ENCODE assay signal across 9 mouse cellular contexts in genomic region chr14:25786959-25787358, GRCm38 (mm10). TPM values are rescaled to one million over a fixed set of nuclear protein-coding genes. Genes with fewer than 3 reads are reported as not detected.
A peak's percentile ranks its signal among the peaks of the same experiment; 100 is the strongest.
DNase-seq lines count a peak whose midpoint lies in the region; ATAC-seq lines count a peak whose summit lies in the region.
"Had no signal": no experiment of that assay in that cellular context is flagged by ENCODE, and none has a peak within 500 bp of the region (broad histone marks: within the 10 kb centered on the region; RNA-seq: fewer than 3 reads in every experiment).

No protein-coding gene starts in this region.

- no peaks in the 10 kb centered on the region for H3K27me3 ChIP-seq in embryonic facial prominence, embryonic 14.5 days (replicated peaks; ENCODE audit: control insufficient read depth, insufficient read depth, low read length)
- H3K27me3 ChIP-seq in intestine, embryonic 15.5 days (replicated peaks): no peaks in the 10 kb centered on the region
- no peaks in the 10 kb centered on the region for H3K27me3 ChIP-seq in midbrain, embryonic 10.5 days (ENCODE audit: low read depth, poor library complexity, severe bottlenecking)
- no peaks in the 10 kb centered on the region for H3K27me3 ChIP-seq in forebrain, embryonic 11.5 days (ENCODE audit: control insufficient read depth, insufficient read depth, low read length)

- peak; percentile 44; the same call in 1 of the 2 replicates for ATAC-seq in embryonic facial prominence, embryonic 14.5 days (ENCODE audit: low read depth)
- peak; percentile 78 for ATAC-seq in intestine, embryonic 15.5 days
- no peak for ATAC-seq in forebrain, embryonic 11.5 days (replicated peaks; ENCODE audit: low FRiP score)

- no peak overlapping the region for H3K4me2 ChIP-seq in embryonic facial prominence, embryonic 14.5 days (ENCODE audit: low read depth, low read length)
- H3K4me2 ChIP-seq in intestine, embryonic 15.5 days (replicated peaks): 0 out of 2 replicates have a peak overlapping the region, but pooled peaks have one; percentile 11
- no peak overlapping the region for H3K4me2 ChIP-seq in forebrain, embryonic 11.5 days (ENCODE audit: low read depth, low read length, severe bottlenecking)

- H3K9me3 ChIP-seq in embryonic facial prominence, embryonic 14.5 days (ENCODE audit: control insufficient read depth, low read length): no peaks in the 10 kb centered on the region
- H3K9me3 ChIP-seq in intestine, embryonic 15.5 days: no peaks in the 10 kb centered on the region
- H3K9me3 ChIP-seq in midbrain, embryonic 10.5 days (replicated peaks): no peaks in the 10 kb centered on the region
- H3K9me3 ChIP-seq in forebrain, embryonic 11.5 days (ENCODE audit: control insufficient read depth, low read length): no peaks in the 10 kb centered on the region

- H3K4me1 ChIP-seq in embryonic facial prominence, embryonic 14.5 days (ENCODE audit: control insufficient read depth, insufficient read depth, low read length): peaks cover 11% of the 10 kb centered on the region
- peaks cover 21% of the 10 kb centered on the region for H3K4me1 ChIP-seq in intestine, embryonic 15.5 days (replicated peaks)
- 0 out of 2 replicates have a peak, but pooled peaks cover 4% of the 10 kb centered on the region for H3K4me1 ChIP-seq in midbrain, embryonic 10.5 days
- 0 out of 2 replicates have a peak, but pooled peaks cover 3% of the 10 kb centered on the region for H3K4me1 ChIP-seq in forebrain, embryonic 11.5 days (replicated peaks; ENCODE audit: control insufficient read depth, insufficient read depth, low read length)

- H3K9ac ChIP-seq in embryonic facial prominence, embryonic 14.5 days (ENCODE audit: low read depth, low read length): no peak overlapping the region
- H3K9ac ChIP-seq in intestine, embryonic 15.5 days: no peak overlapping the region
- H3K9ac ChIP-seq in forebrain, embryonic 11.5 days (ENCODE audit: low read length): no peak overlapping the region

- H3K27ac ChIP-seq in embryonic facial prominence, embryonic 14.5 days (replicated peaks; ENCODE audit: low read depth, low read length): no peak overlapping the region; the same call in 1 of the 2 replicates
- H3K27ac ChIP-seq in intestine, embryonic 15.5 days: peak overlapping the region; percentile 65
- no peak overlapping the region for H3K27ac ChIP-seq in midbrain, embryonic 10.5 days (replicated peaks)
- no peak overlapping the region for H3K27ac ChIP-seq in forebrain, embryonic 11.5 days (ENCODE audit: low read depth, low read length)

- H3K4me3 ChIP-seq in embryonic facial prominence, embryonic 14.5 days (ENCODE audit: low read depth, low read length): no peak overlapping the region
- H3K4me3 ChIP-seq in intestine, embryonic 15.5 days (replicated peaks): no peak overlapping the region
- H3K4me3 ChIP-seq in midbrain, embryonic 10.5 days: no peak overlapping the region
- H3K4me3 ChIP-seq in forebrain, embryonic 11.5 days (ENCODE audit: low read depth, low read length): no peak overlapping the region
- H3K4me3 ChIP-seq: erythroblast, embryonic 14.5 days had no signal

- H3K36me3 ChIP-seq in embryonic facial prominence, embryonic 14.5 days (ENCODE audit: control insufficient read depth, insufficient read depth, low read length): no peaks in the 10 kb centered on the region
- no peaks in the 10 kb centered on the region for H3K36me3 ChIP-seq in intestine, embryonic 15.5 days
- H3K36me3 ChIP-seq in midbrain, embryonic 10.5 days: no peaks in the 10 kb centered on the region
- H3K36me3 ChIP-seq in forebrain, embryonic 11.5 days (ENCODE audit: control insufficient read depth, insufficient read depth, low read length): no peaks in the 10 kb centered on the region

- 49% methylated on average over 5 of the region's 5 CpGs for WGBS in embryonic facial prominence, embryonic 14.5 days
- 34% methylated on average over 5 of the region's 5 CpGs for WGBS in intestine, embryonic 15.5 days
- 67% methylated on average over 5 of the region's 5 CpGs for whole genome bisulfite sequencing in midbrain, embryonic 10.5 days
- 73% methylated on average over 5 of the region's 5 CpGs for WGBS in forebrain, embryonic 11.5 days

- peak; percentile 49 for DNase-seq in MN1 (ENCODE audit: low spot score)
- peak; percentile 44 for DNase-seq in embryonic facial prominence, embryonic 14.5 days (ENCODE audit: low spot score)
- DNase-seq in lung, postnatal 10 days: peak; percentile 89
- DNase-seq in c-Kit-positive CD71-positive TER-119-positive erythroid progenitor cells, embryonic 14.5 days (ENCODE audit: low spot score): no peak
- no peak for DNase-seq in midbrain, embryonic 10.5 days (ENCODE audit: low spot score)
- DNase-seq in Muller cell, postnatal 12 days (ENCODE audit: inconsistent ontology term): no peak
- DNase-seq in forebrain, embryonic 11.5 days (ENCODE audit: low spot score): no peak

RNA-seq across cellular contexts. Expression of gene Zcchc24, which starts 18.1 kb away (rescaled TPM):
- 45.6 and 48.1 TPM in 2 replicates for polyA plus RNA-seq in embryonic facial prominence, embryonic 14.5 days (2014; fragmentation: Nextera tagmentation; extraction: Ambion mirVana)
- 20.6 and 21.0 TPM in 2 replicates for polyA plus RNA-seq in intestine, embryonic 15.5 days (2015; fragmentation: Nextera tagmentation; extraction: Ambion mirVana)
- 6.4 and 9.9 TPM in 2 replicates for polyA plus RNA-seq in midbrain, embryonic 10.5 days (2016; fragmentation: Nextera tagmentation; extraction: Ambion mirVana)
- 12.8 and 15.2 TPM in 2 replicates for polyA plus RNA-seq in forebrain, embryonic 11.5 days (2014; fragmentation: Nextera tagmentation; extraction: Ambion mirVana)

RNA-seq across cellular contexts. Expression of gene Anxa11, which starts 55.0 kb away (rescaled TPM):
- 27.6 and 30.2 TPM in 2 replicates for polyA plus RNA-seq in embryonic facial prominence, embryonic 14.5 days (2014; fragmentation: Nextera tagmentation; extraction: Ambion mirVana)
- polyA plus RNA-seq in intestine, embryonic 15.5 days (2015; fragmentation: Nextera tagmentation; extraction: Ambion mirVana): 71.5 and 72.2 TPM in 2 replicates
- polyA plus RNA-seq in midbrain, embryonic 10.5 days (2016; fragmentation: Nextera tagmentation; extraction: Ambion mirVana): 3.3 and 3.9 TPM in 2 replicates
- 3.6 and 5.0 TPM in 2 replicates for polyA plus RNA-seq in forebrain, embryonic 11.5 days (2014; fragmentation: Nextera tagmentation; extraction: Ambion mirVana)

Comparison
In these comparisons a context has a peak if more than half of its experiments do, and no peak if none do; other contexts are left out.
1. DNase-seq: peak in MN1 (single experiment), embryonic facial prominence, embryonic 14.5 days (single experiment) and lung, postnatal 10 days (single experiment); none in c-Kit-positive CD71-positive TER-119-positive erythroid progenitor cells, embryonic 14.5 days (single experiment), midbrain, embryonic 10.5 days (single experiment), Muller cell, postnatal 12 days (single experiment) and forebrain, embryonic 11.5 days (single experiment).